Mouse (Mus musculus) lung, embryonic 14.5 days (tissue): ENCODE results near the gene Ankrd27. TPM values are rescaled to one million over a fixed set of nuclear protein-coding genes. Genes with fewer than 3 reads are reported as not detected.
A peak's percentile ranks its signal among the peaks of the same experiment; 100 is the strongest.

Source experiments
- ATAC-seq: fragments of 200-750 bp; cut with Nextera tagmentation; 2 replicates; pipeline ENCODE4 v1.8.0; 2017; ENCODE audit warnings: mild to moderate bottlenecking, moderate TSS enrichment, moderate library complexity; ENCODE audit not compliant: insufficient read depth
- DNase-seq: peaks from one replicate; pipeline ENCODE4 v3.0.0-alpha.2; 2015
- H3K27ac ChIP-seq: fragments of 300-500 bp; sonication (generic); 2 replicates; pipeline ENCODE4 v1.5.1; 2014; ENCODE audit warnings: low read depth, mild to moderate bottlenecking, moderate library complexity
- H3K27me3 ChIP-seq: fragments of 300-500 bp; sonication (generic); 2 replicates; pipeline ENCODE4 v1.6.1; 2014; ENCODE audit warnings: low read length, control low read depth; ENCODE audit not compliant: insufficient read depth
- H3K36me3 ChIP-seq: fragments of 300-500 bp; sonication (generic); 2 replicates; pipeline ENCODE4 v1.6.1; 2014; ENCODE audit warnings: control low read depth; ENCODE audit not compliant: insufficient read depth
- H3K4me1 ChIP-seq: fragments of 300-500 bp; sonication (generic); 2 replicates; pipeline ENCODE4 v1.6.1; 2014; ENCODE audit warnings: antibody characterized with exemption, control low read depth; ENCODE audit not compliant: insufficient read depth
- H3K4me2 ChIP-seq: fragments of 300-500 bp; sonication (generic); 2 replicates; pipeline ENCODE4 v1.6.1; 2014; ENCODE audit warnings: mild to moderate bottlenecking
- H3K4me3 ChIP-seq: fragments of 300-500 bp; sonication (generic); 2 replicates; pipeline ENCODE4 v1.5.1; 2014; ENCODE audit warnings: low read depth, low read length
- H3K9ac ChIP-seq: fragments of 300-500 bp; sonication (generic); 2 replicates; pipeline ENCODE4 v1.6.1; 2014
- H3K9me3 ChIP-seq: fragments of 300-500 bp; sonication (generic); 2 replicates; pipeline ENCODE4 v1.6.1; 2016; ENCODE audit warnings: low read depth, low read length, control low read depth
- CTCF ChIP-seq: IDR thresholded peaks from 2 replicates; pipeline ENCODE4 v1.5.1; 2016; ENCODE audit warnings: antibody characterized with exemption, low read depth
- WGBS: fragments of 180-500 bp; shearing (Covaris S2); extraction: QIAGEN DNeasy Blood & Tissue Kit; methylation state at CpG from one replicate; pipeline ENCODE4 v1.1.7; 2014; 5-methylcytosine and 5-hydroxymethylcytosine counted together
- polyA plus RNA-seq: library from polyadenylated mRNA; unstranded; fragments of >200 nt; fragmentation: Nextera tagmentation; extraction: Ambion mirVana; gene quantifications from 2 replicates; pipeline ENCODE4 v1.2.1, GENCODE M21; 2014

The Ankrd27 gene
- polyA plus RNA-seq, 1 experiment from 2014 or later: 38.1 TPM

GRCm38 (mm10) chr7:35627371-35627770 lies 41.3 kb downstream of the Ankrd27 start:
- no peak for TF ChIP-seq CTCF
- H3K4me3 ChIP-seq: no peak overlapping the region
- H3K27ac ChIP-seq: no peak overlapping the region
- peaks cover 66% of the 10 kb centered on the region for H3K36me3 ChIP-seq
- H3K4me1 ChIP-seq: no peaks in the 10 kb centered on the region
- no peak for ATAC-seq
- no peak overlapping the region for H3K9ac ChIP-seq
- H3K4me2 ChIP-seq: no peak overlapping the region
- no peaks in the 10 kb centered on the region for H3K9me3 ChIP-seq
- no peak for DNase-seq
- WGBS: 83% methylated on average over 10 of the region's 10 CpGs
- H3K27me3 ChIP-seq: no peaks in the 10 kb centered on the region

GRCm38 (mm10) chr7:35628496-35628895 lies 42.5 kb downstream of the Ankrd27 start:
- WGBS: 72% methylated on average over 5 of the region's 5 CpGs
- Histone ChIP-seq H3K36me3 (peaks cover 62% of the 10 kb centered on the region), H3K9ac (no peak overlapping the region), H3K27me3 (no peaks in the 10 kb centered on the region), H3K4me1 (no peaks in the 10 kb centered on the region), H3K4me3 (no peak overlapping the region), H3K9me3 (no peaks in the 10 kb centered on the region), H3K27ac (no peak overlapping the region), H3K4me2 (no peak overlapping the region)
- peak; percentile 75 for TF ChIP-seq CTCF
- ATAC-seq (no peak), DNase-seq (peak; percentile 65)

- H3K4me2 ChIP-seq: no peak overlapping the region
- no peaks in the 10 kb centered on the region for H3K4me1 ChIP-seq
- ATAC-seq: no peak
- no peak overlapping the region for H3K27ac ChIP-seq
- TF ChIP-seq CTCF: peak; percentile 68
- no peak overlapping the region for H3K9ac ChIP-seq
- no peaks in the 10 kb centered on the region for H3K9me3 ChIP-seq
- no peak overlapping the region for H3K4me3 ChIP-seq
- peaks cover 69% of the 10 kb centered on the region for H3K36me3 ChIP-seq
- no peaks in the 10 kb centered on the region for H3K27me3 ChIP-seq
- 59% methylated on average over 6 of the region's 6 CpGs for WGBS
- DNase-seq: peak; percentile 74
Observed at GRCm38 (mm10) chr7:35636229-35636628, 50.2 kb downstream of the Ankrd27 start.

- no peak for ATAC-seq
- Histone ChIP-seq H3K36me3 (peaks cover 70% of the 10 kb centered on the region), H3K27ac (no peak overlapping the region), H3K27me3 (no peaks in the 10 kb centered on the region), H3K9me3 (no peaks in the 10 kb centered on the region), H3K4me1 (no peaks in the 10 kb centered on the region), H3K4me2 (no peak overlapping the region), H3K4me3 (no peak overlapping the region), H3K9ac (no peak overlapping the region)
- no peak for TF ChIP-seq CTCF
- WGBS: 90% methylated on average over 9 of the region's 9 CpGs
- no peak for DNase-seq
Observed at GRCm38 (mm10) chr7:35636874-35637273, 50.8 kb downstream of the Ankrd27 start.

- Histone ChIP-seq H3K9ac (no peak overlapping the region), H3K27me3 (no peaks in the 10 kb centered on the region), H3K4me1 (no peaks in the 10 kb centered on the region), H3K27ac (no peak overlapping the region), H3K4me3 (no peak overlapping the region), H3K9me3 (no peaks in the 10 kb centered on the region), H3K36me3 (peaks cover 85% of the 10 kb centered on the region), H3K4me2 (no peak overlapping the region)
- 49% methylated on average over 6 of the region's 6 CpGs for WGBS
- no peak for ATAC-seq
- TF ChIP-seq CTCF: no peak
- no peak for DNase-seq
Observed at GRCm38 (mm10) chr7:35640072-35640471, 54.0 kb downstream of the Ankrd27 start.

- Histone ChIP-seq H3K4me2 (peak overlapping the region; percentile 71), H3K36me3 (peaks cover 41% of the 10 kb centered on the region), H3K4me1 (no peaks in the 10 kb centered on the region), H3K4me3 (peak overlapping the region; percentile 98), H3K27me3 (no peaks in the 10 kb centered on the region), H3K9ac (peak overlapping the region; percentile 94), H3K9me3 (no peaks in the 10 kb centered on the region), H3K27ac (peak overlapping the region; percentile 70)
- no peak for TF ChIP-seq CTCF
- ATAC-seq (peak; percentile 54), DNase-seq (peak; percentile 44)
- WGBS: 6% methylated on average over 34 of the region's 34 CpGs
Observed at GRCm38 (mm10) chr7:35646317-35647081, 60.5 kb downstream of the Ankrd27 start.

GRCm38 (mm10) chr7:35647101-35647698 lies 61.2 kb downstream of the Ankrd27 start, which contains the start of gene Pdcd5:
Gene Pdcd5, minus strand, starts transcription at chr7:35647521.
- Histone ChIP-seq H3K27ac (peak within 1 kb of the TSS; percentile 70), H3K4me1 (no peaks in the 10 kb centered on the region), H3K4me3 (peak within 1 kb of the TSS; percentile 98), H3K27me3 (no peaks in the 10 kb centered on the region), H3K4me2 (peak within 1 kb of the TSS; percentile 71), H3K9me3 (no peaks in the 10 kb centered on the region), H3K36me3 (peaks cover 37% of the 10 kb centered on the region), H3K9ac (peak within 1 kb of the TSS; percentile 94)
- WGBS: under 1% methylated on average over 61 of the region's 64 CpGs
- ATAC-seq: peak; percentile 91
- TF ChIP-seq CTCF: no peak
- peak; percentile 99 for DNase-seq
